Mouse (Mus musculus) NIH3T3 (cell line): ENCODE results near the gene Tead1.

Experiments
- DNase-seq: peaks from one replicate; pipeline ENCODE4 v3.0.0-alpha.2; 2012; ENCODE audit warnings: low read depth

The Tead1 gene

GRCm38 (mm10) chr7:112816016-112816415, 136.9 kb downstream of the Tead1 start:
- no peak for DNase-seq

GRCm38 (mm10) chr7:112819833-112820232, 140.7 kb downstream of the Tead1 start:
- no peak for DNase-seq

- peak; percentile 56 for DNase-seq
These were observed 143.8 kb downstream of the Tead1 start for GRCm38 (mm10) chr7:112822879-112823278.

- DNase-seq = peak; percentile 89
These were observed 144.5 kb downstream of the Tead1 start for GRCm38 (mm10) chr7:112823621-112824020.

- DNase-seq = no peak
These were observed 146.2 kb downstream of the Tead1 start for GRCm38 (mm10) chr7:112825339-112825781.

- peak; percentile 50 for DNase-seq
These were observed 147.2 kb downstream of the Tead1 start for GRCm38 (mm10) chr7:112826114-112826911.

GRCm38 (mm10) chr7:112828016-112828695, 149.0 kb downstream of the Tead1 start:
- DNase-seq = no peak

- DNase-seq = no peak
These were observed 149.5 kb downstream of the Tead1 start for GRCm38 (mm10) chr7:112828696-112829022.

- no peak for DNase-seq
These were observed 151.8 kb downstream of the Tead1 start for GRCm38 (mm10) chr7:112830946-112831345.

GRCm38 (mm10) chr7:112831446-112831845, 152.3 kb downstream of the Tead1 start:
- no peak for DNase-seq

- no peak for DNase-seq
These were observed 154.0 kb downstream of the Tead1 start for GRCm38 (mm10) chr7:112833132-112833531.

GRCm38 (mm10) chr7:112836076-112836475, 157.0 kb downstream of the Tead1 start:
- no peak for DNase-seq

GRCm38 (mm10) chr7:112838131-112838530, 159.0 kb downstream of the Tead1 start:
- no peak for DNase-seq

- DNase-seq = no peak
These were observed 161.2 kb downstream of the Tead1 start for GRCm38 (mm10) chr7:112840351-112840750.

- no peak for DNase-seq
These were observed 161.8 kb downstream of the Tead1 start for GRCm38 (mm10) chr7:112840890-112841289.

- DNase-seq = no peak
These were observed 162.4 kb downstream of the Tead1 start for GRCm38 (mm10) chr7:112841484-112841883.

- DNase-seq = no peak
These were observed 162.8 kb downstream of the Tead1 start for GRCm38 (mm10) chr7:112841886-112842285.

- DNase-seq = no peak
These were observed 172.2 kb downstream of the Tead1 start for GRCm38 (mm10) chr7:112851281-112851744.

GRCm38 (mm10) chr7:112852149-112852839, 173.2 kb downstream of the Tead1 start:
- peak; percentile 59 for DNase-seq

GRCm38 (mm10) chr7:112853857-112854256, 174.7 kb downstream of the Tead1 start:
- no peak for DNase-seq

- DNase-seq = no peak
These were observed 175.4 kb downstream of the Tead1 start for GRCm38 (mm10) chr7:112854516-112854915.

- DNase-seq = no peak
These were observed 176.3 kb downstream of the Tead1 start for GRCm38 (mm10) chr7:112855419-112855818.

GRCm38 (mm10) chr7:112856121-112856571, 177.0 kb downstream of the Tead1 start:
- DNase-seq = no peak
